Mouse (Mus musculus) urinary bladder, postnatal 25 days (tissue): ENCODE data around the gene Igf2bp2.

Source experiments
- DNase-seq: peaks from one replicate; pipeline ENCODE4 v3.0.0; 2022; ENCODE audit warnings: low spot score

Igf2bp2 gene

GRCm38 (mm10) chr16:22162512-22163455 is at the start of gene Igf2bp2:
Gene Igf2bp2, minus strand, starts transcription at chr16:22163299.
- peak; percentile 59 for DNase-seq

GRCm38 (mm10) chr16:22203501-22203900 is 40.4 kb upstream of the Igf2bp2 start:
- no peak for DNase-seq

GRCm38 (mm10) chr16:22201858-22202257 is 38.8 kb upstream of the Igf2bp2 start:
- DNase-seq, result no peak

- DNase-seq, result no peak
These were observed 37.4 kb upstream of the Igf2bp2 start for GRCm38 (mm10) chr16:22200476-22200875.

GRCm38 (mm10) chr16:22187366-22187765 is 24.3 kb upstream of the Igf2bp2 start:
- DNase-seq, result no peak

- DNase-seq, result no peak
These were observed 22.3 kb upstream of the Igf2bp2 start for GRCm38 (mm10) chr16:22185411-22185810.

GRCm38 (mm10) chr16:22184113-22184512 is 21.0 kb upstream of the Igf2bp2 start:
- no peak for DNase-seq

GRCm38 (mm10) chr16:22182286-22182685 is 19.2 kb upstream of the Igf2bp2 start:
- no peak for DNase-seq

GRCm38 (mm10) chr16:22178793-22179192 is 15.7 kb upstream of the Igf2bp2 start:
- no peak for DNase-seq

GRCm38 (mm10) chr16:22177999-22178398 is 14.9 kb upstream of the Igf2bp2 start:
- no peak for DNase-seq

- no peak for DNase-seq
These were observed 5.6 kb upstream of the Igf2bp2 start for GRCm38 (mm10) chr16:22168731-22169130.

- DNase-seq, result no peak
These were observed 2.5 kb upstream of the Igf2bp2 start for GRCm38 (mm10) chr16:22165556-22165955.

- DNase-seq, result no peak
These were observed 1.3 kb upstream of the Igf2bp2 start for GRCm38 (mm10) chr16:22164446-22164845.

GRCm38 (mm10) chr16:22163456-22163851 is 355 bp upstream of the Igf2bp2 start:
- DNase-seq, result peak; percentile 28

- DNase-seq, result peak; percentile 9
These were observed 1.0 kb downstream of the Igf2bp2 start for GRCm38 (mm10) chr16:22162066-22162511.

- peak; percentile 18 for DNase-seq
These were observed 1.6 kb downstream of the Igf2bp2 start for GRCm38 (mm10) chr16:22161351-22162065.

GRCm38 (mm10) chr16:22160386-22161145 is 2.5 kb downstream of the Igf2bp2 start:
- DNase-seq, result no peak

GRCm38 (mm10) chr16:22152941-22153444 is 10.1 kb downstream of the Igf2bp2 start:
- DNase-seq, result no peak

GRCm38 (mm10) chr16:22151706-22152315 is 11.3 kb downstream of the Igf2bp2 start:
- DNase-seq, result peak; percentile 13

GRCm38 (mm10) chr16:22150421-22150820 is 12.7 kb downstream of the Igf2bp2 start:
- DNase-seq, result no peak

GRCm38 (mm10) chr16:22149659-22150345 is 13.3 kb downstream of the Igf2bp2 start:
- no peak for DNase-seq
